Mouse (Mus musculus): Measurements from ENCODE around the gene Krt79. TPM values are rescaled to one million over a fixed set of nuclear protein-coding genes. Genes with fewer than 3 reads are reported as not detected.

Krt79 gene
- polyA plus RNA-seq, 1 experiment from 2014 or later = 0.53 TPM

- H3K9me3 ChIP-seq (replicated peaks; ENCODE audit: control insufficient read depth, low read length) = no peaks in the 10 kb centered on the region
These were observed 15.1 kb downstream of the Krt79 start for GRCm38 (mm10) chr15:101925041-101925440.

GRCm38 (mm10) chr15:101924635-101925034 lies 15.5 kb downstream of the Krt79 start, which contains the start of gene Krt4:
Krt4 (minus strand) TSS chr15:101924735.
- Histone ChIP-seq H3K27me3 (ENCODE audit: control insufficient read depth, insufficient read depth, low read length) (peaks cover 9% of the 10 kb centered on the region; the same call in 1 of the 2 replicates), H3K4me1 (ENCODE audit: control insufficient read depth, insufficient read depth, low read length) (0 out of 2 replicates have a peak, but pooled peaks cover 3% of the 10 kb centered on the region), H3K4me2 (ENCODE audit: low read depth, low read length) (no peak within 1 kb of the TSS), H3K4me3 (ENCODE audit: low read length) (no peak within 1 kb of the TSS), H3K9me3 (replicated peaks; ENCODE audit: control insufficient read depth, low read length) (no peaks in the 10 kb centered on the region), H3K27ac (ENCODE audit: low read length) (no peak within 1 kb of the TSS), H3K9ac (ENCODE audit: low read length) (no peak within 1 kb of the TSS), H3K36me3 (ENCODE audit: control insufficient read depth, insufficient read depth) (no peaks in the 10 kb centered on the region)
- 67% methylated on average over 11 of the region's 11 CpGs for WGBS
- ATAC-seq (replicated peaks; ENCODE audit: extremely low read depth, insufficient read depth, low FRiP score) = no peak

More at GRCm38 (mm10) chr15:101925041-101925440, 15.1 kb downstream of the Krt79 start:
- H3K4me3 ChIP-seq (ENCODE audit: low read length) = no peak overlapping the region
- WGBS = 76% methylated on average over 1 of the region's 1 CpGs
- H3K4me2 ChIP-seq (ENCODE audit: low read depth, low read length) = no peak overlapping the region
- H3K4me1 ChIP-seq (ENCODE audit: control insufficient read depth, insufficient read depth, low read length) = peaks cover 5% of the 10 kb centered on the region; the same call in 1 of the 2 replicates
- H3K36me3 ChIP-seq (ENCODE audit: control insufficient read depth, insufficient read depth) = no peaks in the 10 kb centered on the region
- no peak for ATAC-seq (replicated peaks; ENCODE audit: extremely low read depth, insufficient read depth, low FRiP score)
- no peak overlapping the region for H3K9ac ChIP-seq (ENCODE audit: low read length)
- peaks cover 11% of the 10 kb centered on the region for H3K27me3 ChIP-seq (ENCODE audit: control insufficient read depth, insufficient read depth, low read length)
- no peak overlapping the region for H3K27ac ChIP-seq (ENCODE audit: low read length)

GRCm38 (mm10) chr15:101922296-101922695 lies 17.8 kb downstream of the Krt79 start:
- Histone ChIP-seq H3K27ac (ENCODE audit: low read length) (no peak overlapping the region), H3K36me3 (ENCODE audit: control insufficient read depth, insufficient read depth) (no peaks in the 10 kb centered on the region), H3K4me2 (ENCODE audit: low read depth, low read length) (no peak overlapping the region), H3K4me1 (ENCODE audit: control insufficient read depth, insufficient read depth, low read length) (no peaks in the 10 kb centered on the region), H3K4me3 (ENCODE audit: low read length) (no peak overlapping the region), H3K27me3 (ENCODE audit: control insufficient read depth, insufficient read depth, low read length) (no peaks in the 10 kb centered on the region), H3K9ac (ENCODE audit: low read length) (no peak overlapping the region), H3K9me3 (replicated peaks; ENCODE audit: control insufficient read depth, low read length) (no peaks in the 10 kb centered on the region)
- ATAC-seq (replicated peaks; ENCODE audit: extremely low read depth, insufficient read depth, low FRiP score) = no peak
- 77% methylated on average over 2 of the region's 2 CpGs for WGBS

DNA sequence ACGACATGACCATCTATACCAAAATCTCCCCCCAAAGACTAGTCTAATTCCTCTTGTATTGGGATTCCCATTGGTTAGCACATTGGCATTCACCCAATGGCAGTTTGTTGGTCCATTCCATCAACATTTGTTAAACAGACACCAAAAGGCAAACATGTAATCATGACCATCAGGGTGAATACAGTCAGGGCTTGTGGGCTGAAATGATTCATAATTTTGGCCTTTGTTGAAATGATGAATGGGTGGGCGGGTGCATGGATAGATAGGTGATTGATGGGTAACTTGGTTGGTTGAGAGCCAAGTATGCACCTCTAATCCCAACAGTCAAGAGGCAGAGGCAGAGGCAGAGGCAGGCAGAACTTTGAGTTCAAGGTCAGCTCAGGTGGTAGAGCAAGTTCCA lies 24.1 kb downstream of the Krt79 start:
- H3K9ac ChIP-seq (ENCODE audit: low read length) = no peak overlapping the region
- H3K4me2 ChIP-seq (ENCODE audit: low read depth, low read length) = no peak overlapping the region
- H3K27me3 ChIP-seq (ENCODE audit: control insufficient read depth, insufficient read depth, low read length) = no peaks in the 10 kb centered on the region
- H3K4me3 ChIP-seq (ENCODE audit: low read length) = no peak overlapping the region
- WGBS = 61% methylated on average over 2 of the region's 2 CpGs
- no peak for ATAC-seq (replicated peaks; ENCODE audit: extremely low read depth, insufficient read depth, low FRiP score)
- no peaks in the 10 kb centered on the region for H3K9me3 ChIP-seq (replicated peaks; ENCODE audit: control insufficient read depth, low read length)
- no peak overlapping the region for H3K27ac ChIP-seq (ENCODE audit: low read length)
- no peaks in the 10 kb centered on the region for H3K36me3 ChIP-seq (ENCODE audit: control insufficient read depth, insufficient read depth)
- H3K4me1 ChIP-seq (ENCODE audit: control insufficient read depth, insufficient read depth, low read length) = no peaks in the 10 kb centered on the region

- Histone ChIP-seq H3K27ac (ENCODE audit: low read length) (no peak overlapping the region), H3K4me1 (ENCODE audit: control insufficient read depth, insufficient read depth, low read length) (no peaks in the 10 kb centered on the region), H3K9me3 (replicated peaks; ENCODE audit: control insufficient read depth, low read length) (no peaks in the 10 kb centered on the region), H3K36me3 (ENCODE audit: control insufficient read depth, insufficient read depth) (no peaks in the 10 kb centered on the region), H3K4me2 (ENCODE audit: low read depth, low read length) (no peak overlapping the region), H3K4me3 (ENCODE audit: low read length) (no peak overlapping the region), H3K27me3 (ENCODE audit: control insufficient read depth, insufficient read depth, low read length) (no peaks in the 10 kb centered on the region), H3K9ac (ENCODE audit: low read length) (no peak overlapping the region)
- WGBS = 70% methylated on average over 5 of the region's 5 CpGs
- no peak for ATAC-seq (replicated peaks; ENCODE audit: extremely low read depth, insufficient read depth, low FRiP score)
These were observed 35.3 kb downstream of the Krt79 start for GRCm38 (mm10) chr15:101904849-101905248.

GRCm38 (mm10) chr15:101902171-101903149 lies 37.7 kb downstream of the Krt79 start:
- H3K27ac ChIP-seq (ENCODE audit: low read length) = no peak overlapping the region
- no peak overlapping the region for H3K4me2 ChIP-seq (ENCODE audit: low read depth, low read length)
- ATAC-seq (replicated peaks; ENCODE audit: extremely low read depth, insufficient read depth, low FRiP score) = no peak
- H3K4me3 ChIP-seq (ENCODE audit: low read length) = no peak overlapping the region
- H3K9ac ChIP-seq (ENCODE audit: low read length) = no peak overlapping the region
- 45% methylated on average over 12 of the region's 12 CpGs for WGBS
- no peaks in the 10 kb centered on the region for H3K4me1 ChIP-seq (ENCODE audit: control insufficient read depth, insufficient read depth, low read length)
- H3K36me3 ChIP-seq (ENCODE audit: control insufficient read depth, insufficient read depth) = no peaks in the 10 kb centered on the region
- H3K9me3 ChIP-seq (replicated peaks; ENCODE audit: control insufficient read depth, low read length) = no peaks in the 10 kb centered on the region
- H3K27me3 ChIP-seq (ENCODE audit: control insufficient read depth, insufficient read depth, low read length) = no peaks in the 10 kb centered on the region

DNA sequence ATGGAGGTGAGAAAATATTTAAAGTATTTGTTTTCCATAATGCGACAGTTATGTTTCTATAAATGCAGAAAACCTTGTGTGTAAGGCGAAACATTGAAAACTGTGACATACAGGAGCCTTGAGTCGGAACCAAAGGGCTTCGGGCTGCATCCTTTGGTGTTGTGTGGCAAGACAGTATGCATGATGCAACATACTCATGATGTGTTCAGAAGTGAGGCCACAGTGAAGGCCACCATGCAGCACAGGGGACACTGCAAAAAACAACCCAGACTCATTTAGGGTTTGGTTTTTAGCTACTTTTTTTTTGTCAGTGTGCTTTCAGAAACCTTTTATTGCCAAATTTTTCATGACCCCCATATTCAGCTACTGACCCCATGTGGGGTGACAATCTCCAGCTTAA lies 44.9 kb downstream of the Krt79 start:
- H3K27me3 ChIP-seq (ENCODE audit: control insufficient read depth, insufficient read depth, low read length) = no peaks in the 10 kb centered on the region
- WGBS = 90% methylated on average over 4 of the region's 4 CpGs

DNA sequence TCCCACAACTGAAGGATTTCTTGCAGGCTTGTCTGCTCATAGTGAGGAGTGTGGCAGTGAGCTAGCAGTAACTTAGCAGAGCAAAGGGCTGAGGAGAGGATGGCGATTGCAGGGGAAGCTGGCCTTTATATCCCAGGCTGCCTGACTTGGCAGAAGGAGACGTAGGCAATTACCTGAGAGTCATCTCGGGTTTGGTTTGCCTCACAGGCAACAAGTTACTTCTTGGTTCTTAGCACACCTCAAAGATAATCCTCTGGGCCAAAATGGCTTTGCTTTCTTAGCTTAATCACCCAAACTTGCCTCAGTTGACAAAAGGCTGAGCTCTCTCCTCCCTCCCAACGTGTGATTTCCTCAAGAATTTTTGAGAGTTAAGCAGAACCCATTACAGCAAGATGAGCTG lies 47.3 kb downstream of the Krt79 start, which contains the start of gene Krt76:
Gene Krt76, minus strand, starts transcription at position 101 of the 400 bp plus-strand sequence.
- WGBS = 49% methylated on average over 4 of the region's 4 CpGs
- Histone ChIP-seq H3K9me3 (replicated peaks; ENCODE audit: control insufficient read depth, low read length) (no peaks in the 10 kb centered on the region), H3K4me3 (ENCODE audit: low read length) (no peak within 1 kb of the TSS), H3K27ac (ENCODE audit: low read length) (no peak within 1 kb of the TSS), H3K27me3 (ENCODE audit: control insufficient read depth, insufficient read depth, low read length) (no peaks in the 10 kb centered on the region), H3K4me1 (ENCODE audit: control insufficient read depth, insufficient read depth, low read length) (0 out of 2 replicates have a peak, but pooled peaks cover 2% of the 10 kb centered on the region), H3K9ac (ENCODE audit: low read length) (no peak within 1 kb of the TSS), H3K36me3 (ENCODE audit: control insufficient read depth, insufficient read depth) (no peaks in the 10 kb centered on the region), H3K4me2 (ENCODE audit: low read depth, low read length) (no peak within 1 kb of the TSS)
- ATAC-seq (replicated peaks; ENCODE audit: extremely low read depth, insufficient read depth, low FRiP score) = no peak

More for the DNA sequence above, 44.9 kb downstream of the Krt79 start:
- Histone ChIP-seq H3K4me3 (ENCODE audit: low read length) (no peak overlapping the region), H3K27ac (ENCODE audit: low read length) (no peak overlapping the region), H3K4me2 (ENCODE audit: low read depth, low read length) (no peak overlapping the region), H3K9ac (ENCODE audit: low read length) (no peak overlapping the region), H3K36me3 (ENCODE audit: control insufficient read depth, insufficient read depth) (no peaks in the 10 kb centered on the region), H3K4me1 (ENCODE audit: control insufficient read depth, insufficient read depth, low read length) (no peaks in the 10 kb centered on the region), H3K9me3 (replicated peaks; ENCODE audit: control insufficient read depth, low read length) (no peaks in the 10 kb centered on the region)
- no peak for ATAC-seq (replicated peaks; ENCODE audit: extremely low read depth, insufficient read depth, low FRiP score)

DNA sequence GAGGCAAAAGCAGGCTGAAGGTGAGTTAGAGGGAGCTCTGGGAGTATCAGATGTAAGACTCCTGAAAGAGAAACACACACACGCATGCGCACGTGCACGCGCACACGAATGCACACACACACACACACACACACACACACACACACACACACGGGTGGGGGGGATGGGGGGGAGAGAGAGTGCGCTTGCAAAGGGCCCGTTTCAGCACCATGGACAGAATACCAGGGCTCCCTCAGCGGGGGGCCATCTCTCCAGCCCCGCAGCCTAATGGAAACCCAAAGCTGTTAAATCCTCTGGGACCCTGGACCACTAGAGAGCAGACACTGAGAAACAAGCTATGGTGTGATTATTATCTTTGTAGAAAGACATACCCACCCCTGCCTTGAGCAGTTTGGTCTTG lies 60.3 kb downstream of the Krt79 start:
- Histone ChIP-seq H3K4me2 (ENCODE audit: low read depth, low read length) (no peak overlapping the region), H3K4me1 (ENCODE audit: control insufficient read depth, insufficient read depth, low read length) (no peaks in the 10 kb centered on the region), H3K4me3 (ENCODE audit: low read length) (no peak overlapping the region), H3K36me3 (ENCODE audit: control insufficient read depth, insufficient read depth) (no peaks in the 10 kb centered on the region), H3K9ac (ENCODE audit: low read length) (no peak overlapping the region), H3K27me3 (ENCODE audit: control insufficient read depth, insufficient read depth, low read length) (peaks cover 4% of the 10 kb centered on the region), H3K27ac (ENCODE audit: low read length) (no peak overlapping the region), H3K9me3 (replicated peaks; ENCODE audit: control insufficient read depth, low read length) (no peaks in the 10 kb centered on the region)
- no peak for ATAC-seq (replicated peaks; ENCODE audit: extremely low read depth, insufficient read depth, low FRiP score)
- 21% methylated on average over 11 of the region's 11 CpGs for WGBS
